Mouse (Mus musculus): ENCODE data around the gene Sdcbp2. TPM values are rescaled to one million over a fixed set of nuclear protein-coding genes. Genes with fewer than 3 reads are reported as not detected.

The Sdcbp2 gene
- polyA plus RNA-seq, 1 experiment from 2014 or later, result 1.1 TPM

Other genes with a start within 250 kb of the Sdcbp2 start
- gene 4921509C19Rik, start 96.5 kb upstream of the Sdcbp2 start, polyA plus RNA-seq (2016; fragmentation: Nextera tagmentation; extraction: Ambion mirVana), result not detected in 2 replicates
- gene Nsfl1c, start 78.4 kb upstream of the Sdcbp2 start, polyA plus RNA-seq (2016; fragmentation: Nextera tagmentation; extraction: Ambion mirVana), result 195 and 247 TPM in 2 replicates
- 933 and 973 TPM in 2 replicates for gene Fkbp1a, start 30.1 kb upstream of the Sdcbp2 start, polyA plus RNA-seq (2016; fragmentation: Nextera tagmentation; extraction: Ambion mirVana)
- 0.30 and 0.83 TPM in 2 replicates for gene Snph, start 60.0 kb downstream of the Sdcbp2 start, polyA plus RNA-seq (2016; fragmentation: Nextera tagmentation; extraction: Ambion mirVana)
- gene Rad21l, start 95.9 kb downstream of the Sdcbp2 start, polyA plus RNA-seq (2016; fragmentation: Nextera tagmentation; extraction: Ambion mirVana), result not detected in 2 replicates
- 1.2 and 2.1 TPM in 2 replicates for gene Tmem74b, start 129.4 kb downstream of the Sdcbp2 start, polyA plus RNA-seq (2016; fragmentation: Nextera tagmentation; extraction: Ambion mirVana)
- 37.2 and 43.1 TPM in 2 replicates for gene Psmf1, start 171.6 kb downstream of the Sdcbp2 start, polyA plus RNA-seq (2016; fragmentation: Nextera tagmentation; extraction: Ambion mirVana)